Comparison of ENCODE assay signal across 23 mouse cellular contexts in the genomic region with DNA sequence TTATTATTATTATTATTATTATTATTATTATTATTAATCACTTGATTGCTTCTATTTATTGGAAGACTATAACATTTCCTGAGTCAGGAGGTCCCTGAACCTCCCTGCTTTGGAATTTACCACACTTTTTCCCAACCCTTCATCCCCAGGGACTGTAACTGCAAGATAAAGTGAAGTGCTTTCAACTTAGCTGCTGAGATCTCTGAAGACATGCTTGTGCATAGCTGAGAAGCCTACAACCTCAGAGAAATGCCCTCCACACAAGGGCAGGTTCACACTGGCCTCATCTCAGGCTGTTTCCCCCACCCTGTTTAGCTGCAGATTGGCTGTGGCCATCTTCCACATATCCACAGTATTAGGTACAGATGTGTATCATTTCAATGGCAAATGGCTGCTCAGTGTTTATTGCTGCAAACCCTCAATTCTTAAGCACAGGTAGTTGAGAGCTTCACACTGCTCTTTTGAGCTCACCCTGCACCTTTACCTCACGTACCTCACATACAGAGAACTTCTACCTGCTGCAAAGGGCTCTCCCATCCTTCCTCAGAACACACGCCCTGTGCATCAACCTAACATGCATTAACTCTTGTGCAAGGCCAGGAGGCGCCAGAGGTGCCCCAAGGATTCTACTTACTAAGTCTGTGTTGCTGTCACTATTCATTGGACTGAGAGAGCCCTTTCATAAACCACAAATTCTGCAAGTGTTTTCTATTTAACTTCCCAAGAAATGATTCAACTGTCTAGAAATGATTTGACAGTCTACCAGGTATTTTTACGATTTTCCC. TPM values are rescaled to one million over a fixed set of nuclear protein-coding genes. Genes with fewer than 3 reads are reported as not detected.
DNase-seq lines count a peak whose midpoint lies in the region; ATAC-seq and TF ChIP-seq lines count a peak whose summit lies in the region.
"Had no signal": no experiment of that assay in that cellular context is flagged by ENCODE, and none has a peak within 500 bp of the region (broad histone marks: within the 10 kb centered on the region; RNA-seq: fewer than 3 reads in every experiment).

No protein-coding gene starts in this region.

- no peaks in the 10 kb centered on the region for H3K9me3 ChIP-seq in hindbrain, postnatal 0 days (ENCODE audit: low read length)
- no peaks in the 10 kb centered on the region for H3K9me3 ChIP-seq in hindbrain, embryonic 10.5 days
- no peaks in the 10 kb centered on the region for H3K9me3 ChIP-seq in lung, embryonic 14.5 days (ENCODE audit: low read depth, low read length)
- no peaks in the 10 kb centered on the region for H3K9me3 ChIP-seq in ES-E14 (ENCODE audit: control insufficient read depth, insufficient read depth, low read depth, low read length)
- H3K9me3 ChIP-seq: embryonic facial prominence, embryonic 12.5 days; hindbrain, embryonic 15.5 days; liver, embryonic 15.5 days; megakaryocyte, embryonic 14.5 days had no signal

- no peaks in the 10 kb centered on the region for H3K27me3 ChIP-seq in hindbrain, postnatal 0 days (ENCODE audit: insufficient read depth, low read length)
- no peaks in the 10 kb centered on the region for H3K27me3 ChIP-seq in hindbrain, embryonic 10.5 days (ENCODE audit: insufficient read depth, poor library complexity, severe bottlenecking)
- no peaks in the 10 kb centered on the region for H3K27me3 ChIP-seq in lung, embryonic 14.5 days (ENCODE audit: insufficient read depth, low read length)
- H3K27me3 ChIP-seq: embryonic facial prominence, embryonic 12.5 days; hindbrain, embryonic 15.5 days; liver, embryonic 15.5 days had no signal

- H3K4me1 ChIP-seq in hindbrain, postnatal 0 days (ENCODE audit: insufficient read depth, low read length), result no peaks in the 10 kb centered on the region
- no peaks in the 10 kb centered on the region for H3K4me1 ChIP-seq in hindbrain, embryonic 10.5 days (replicated peaks)
- H3K4me1 ChIP-seq in lung, embryonic 14.5 days (ENCODE audit: insufficient read depth), result no peaks in the 10 kb centered on the region
- H3K4me1 ChIP-seq in ES-E14 (ENCODE audit: control insufficient read depth in 2 of 2, insufficient read depth in 2 of 2, low read length in 2 of 2, poor library complexity in 1 of 2), result no peaks in the 10 kb centered on the region
- H3K4me1 ChIP-seq: embryonic facial prominence, embryonic 12.5 days; hindbrain, embryonic 15.5 days; liver, embryonic 15.5 days; megakaryocyte, embryonic 14.5 days had no signal

- in situ Hi-C loops in ES-E14 (cut with MboI; ENCODE audit: low sequenced_read_pairs in 2 of 2, unreplicated experiment in 2 of 2), result no loop called here

- no peak for DNase-seq in hindbrain, postnatal 0 days (ENCODE audit: low spot score)
- no peak for DNase-seq in hindbrain, embryonic 10.5 days (ENCODE audit: low spot score)
- DNase-seq in lung, embryonic 14.5 days, result no peak
- DNase-seq in lung, adult 18-20 months, result no peak
- DNase-seq in ES-E14 (ENCODE audit: low read depth, low spot score), result no peak
- peak; percentile 25 for DNase-seq in lung, postnatal 36 days
- no peak for DNase-seq in right cerebral cortex, postnatal 25 days
- DNase-seq in layer of hippocampus, postnatal 14 days (ENCODE audit: low spot score in 2 of 2), result no peak
- DNase-seq: adrenal gland, postnatal 14 days; cerebellum, adult 8-10 months; kidney, adult 8-10 months; thymus, adult 2 months had no signal

- no peak for ATAC-seq in hindbrain, postnatal 0 days
- ATAC-seq in lung, embryonic 14.5 days (ENCODE audit: insufficient read depth), result no peak
- ATAC-seq: activated CD4-positive, CD25-positive, alpha-beta regulatory T cell, adult 4 months; midbrain, embryonic 16.5 days had no signal

- no peak overlapping the region for H3K4me2 ChIP-seq in hindbrain, postnatal 0 days (ENCODE audit: low read depth, low read length)
- no peak overlapping the region for H3K4me2 ChIP-seq in lung, embryonic 14.5 days
- H3K4me2 ChIP-seq: embryonic facial prominence, embryonic 12.5 days; hindbrain, embryonic 15.5 days; liver, embryonic 15.5 days had no signal

- peak; percentile 21; the same call in 1 of the 2 replicates for TF ChIP-seq CTCF in hindbrain, postnatal 0 days (IDR thresholded peaks at IDR 0.05; ENCODE audit: low read depth)
- peak; percentile 33 for TF ChIP-seq CTCF in lung, embryonic 14.5 days (IDR thresholded peaks at IDR 0.05; ENCODE audit: low read depth)

- WGBS in hindbrain, postnatal 0 days, result 76% methylated on average over 4 of the region's 4 CpGs
- 70% methylated on average over 4 of the region's 4 CpGs for WGBS in hindbrain, embryonic 10.5 days
- 63% methylated on average over 4 of the region's 4 CpGs for WGBS in lung, embryonic 14.5 days

- H3K4me3 ChIP-seq in hindbrain, postnatal 0 days (ENCODE audit: low read length), result no peak overlapping the region
- H3K4me3 ChIP-seq in hindbrain, embryonic 10.5 days, result no peak overlapping the region
- no peak overlapping the region for H3K4me3 ChIP-seq in lung, embryonic 14.5 days (ENCODE audit: low read depth, low read length)
- H3K4me3 ChIP-seq in ES-E14 (ENCODE audit: insufficient read depth in 1 of 2, low read depth in 1 of 2, low read length in 2 of 2, poor library complexity in 1 of 2, severe bottlenecking in 1 of 2), result no peak overlapping the region
- H3K4me3 ChIP-seq: embryonic facial prominence, embryonic 12.5 days; hindbrain, embryonic 15.5 days; left cerebral cortex, adult 2 months; liver, embryonic 15.5 days; megakaryocyte, embryonic 14.5 days had no signal

- no peak overlapping the region for H3K9ac ChIP-seq in hindbrain, postnatal 0 days (replicated peaks; ENCODE audit: low read length)
- no peak overlapping the region for H3K9ac ChIP-seq in lung, embryonic 14.5 days
- no peak overlapping the region for H3K9ac ChIP-seq in ES-E14 (ENCODE audit: insufficient read depth, low read depth, low read length, poor library complexity, severe bottlenecking)
- H3K9ac ChIP-seq: embryonic facial prominence, embryonic 12.5 days; hindbrain, embryonic 15.5 days; liver, embryonic 15.5 days had no signal

- H3K27ac ChIP-seq in hindbrain, postnatal 0 days, result no peak overlapping the region
- H3K27ac ChIP-seq in hindbrain, embryonic 10.5 days, result no peak overlapping the region
- H3K27ac ChIP-seq in lung, embryonic 14.5 days (ENCODE audit: low read depth), result no peak overlapping the region
- H3K27ac ChIP-seq in ES-E14 (ENCODE audit: insufficient read depth, low read depth, low read length, poor library complexity, severe bottlenecking), result no peak overlapping the region
- H3K27ac ChIP-seq: embryonic facial prominence, embryonic 12.5 days; hindbrain, embryonic 15.5 days; left cerebral cortex, adult 2 months; liver, embryonic 15.5 days had no signal

- no peaks in the 10 kb centered on the region for H3K36me3 ChIP-seq in hindbrain, postnatal 0 days (ENCODE audit: insufficient read depth, low read length)
- no peaks in the 10 kb centered on the region for H3K36me3 ChIP-seq in hindbrain, embryonic 10.5 days
- H3K36me3 ChIP-seq in lung, embryonic 14.5 days (ENCODE audit: insufficient read depth), result no peaks in the 10 kb centered on the region
- no peaks in the 10 kb centered on the region for H3K36me3 ChIP-seq in ES-E14 (ENCODE audit: control insufficient read depth, insufficient read depth, low read length, poor library complexity, severe bottlenecking)
- H3K36me3 ChIP-seq: embryonic facial prominence, embryonic 12.5 days; hindbrain, embryonic 15.5 days; liver, embryonic 15.5 days had no signal

TF ChIP-seq in ES-E14, 5 proteins besides CTCF, POLR2A, EP300 and RAD21:
- peak; percentile 13; the same call in 1 of the 2 replicates for TF ChIP-seq ZC3H11A (IDR thresholded peaks at IDR 0.05; ENCODE audit: borderline replicate concordance, low read depth, low read length)
- TF ChIP-seq HCFC1 (IDR thresholded peaks at IDR 0.05; ENCODE audit: borderline replicate concordance, insufficient read depth, low read length), result no peak
- no peak for TF ChIP-seq MAFK (IDR thresholded peaks at IDR 0.05; ENCODE audit: insufficient read depth, low read depth, low read length)
- no peak for TF ChIP-seq ZNF384 (IDR thresholded peaks at IDR 0.05; ENCODE audit: low read depth, low read length)
- no peak for TF ChIP-seq CHD2 (IDR thresholded peaks at IDR 0.05; ENCODE audit: low read depth, low read length)
TF ChIP-seq in ES-E14: peak in this region for 1.

RNA-seq across cellular contexts. Expression of gene Ckmt2, which starts 52.1 kb away (rescaled TPM):
- 2.3 TPM in 1 of 2 replicates, not detected in the other for total RNA-seq in hindbrain, postnatal 0 days (2014; rRNA removed)
- 0.11 and 0.19 TPM in 2 replicates for polyA plus RNA-seq in hindbrain, postnatal 0 days (2015; fragmentation: Nextera tagmentation; extraction: Ambion mirVana)
- not detected in 2 replicates for polyA plus RNA-seq in hindbrain, embryonic 10.5 days (2016; fragmentation: Nextera tagmentation; extraction: Ambion mirVana)
- polyA plus RNA-seq in lung, embryonic 14.5 days (2014; fragmentation: Nextera tagmentation; extraction: Ambion mirVana), result 0.20 TPM in 1 of 2 replicates, not detected in the other
- not detected in 2 replicates for total RNA-seq in ES-E14 (2012; rRNA removed)
- total RNA-seq in layer of hippocampus, postnatal 14 days (2021), result under 1 TPM; 0.30 to 0.43 TPM
- total RNA-seq: adrenal gland, postnatal 14 days; common myeloid progenitor, adult 5-6 weeks; left cerebral cortex, adult 2 months had no signal
- polyA plus RNA-seq: activated CD4-positive, CD25-positive, alpha-beta regulatory T cell, adult 4 months; embryonic facial prominence, embryonic 12.5 days; hindbrain, embryonic 15.5 days; limb, embryonic 11.5 days; midbrain, embryonic 16.5 days; small intestine, adult 2 months; stomach, embryonic 14.5 days had no signal
